Mouse (Mus musculus) forebrain, postnatal 0 days (tissue): ENCODE results near the gene Cc2d2b. TPM values are rescaled to one million over a fixed set of nuclear protein-coding genes. Genes with fewer than 3 reads are reported as not detected.
A peak's percentile ranks its signal among the peaks of the same experiment; 100 is the strongest.

ENCODE experiments used
- ATAC-seq: fragments of 200-750 bp; cut with Nextera tagmentation; 2 replicates; pipeline ENCODE4 v1.8.0; 2017; ENCODE audit warnings: mild to moderate bottlenecking, moderate library complexity
- DNase-seq: peaks from one replicate; pipeline ENCODE4 v3.0.0-alpha.2; 2015
- H3K27ac ChIP-seq: fragments of 300-500 bp; sonication (generic); 2 replicates; pipeline ENCODE4 v1.5.1; 2014; ENCODE audit warnings: low read depth, mild to moderate bottlenecking, antibody characterized with exemption, low read length, moderate library complexity, mixed read lengths
- H3K27me3 ChIP-seq: fragments of 300-500 bp; sonication (generic); 2 replicates; pipeline ENCODE4 v1.6.1; 2014; ENCODE audit warnings: mild to moderate bottlenecking, low read length, mixed read lengths; ENCODE audit not compliant: insufficient read depth
- H3K36me3 ChIP-seq: fragments of 300-500 bp; sonication (generic); 2 replicates; pipeline ENCODE4 v1.6.1; 2014; ENCODE audit warnings: mild to moderate bottlenecking, moderate library complexity; ENCODE audit not compliant: insufficient read depth
- H3K4me1 ChIP-seq: fragments of 300-500 bp; sonication (generic); 2 replicates; pipeline ENCODE4 v1.6.1; 2014; ENCODE audit warnings: antibody characterized with exemption; ENCODE audit not compliant: insufficient read depth
- H3K4me2 ChIP-seq: fragments of 300-500 bp; sonication (generic); 2 replicates; pipeline ENCODE4 v1.6.1; 2014; ENCODE audit warnings: low read depth, mild to moderate bottlenecking, moderate library complexity
- H3K4me3 ChIP-seq: fragments of 300-500 bp; sonication (generic); 2 replicates; pipeline ENCODE4 v1.5.1; 2014; ENCODE audit warnings: low read depth, low read length, mixed read lengths
- H3K9ac ChIP-seq: fragments of 300-500 bp; sonication (generic); 2 replicates; pipeline ENCODE4 v1.6.1; 2014; ENCODE audit warnings: mild to moderate bottlenecking
- H3K9me3 ChIP-seq: fragments of 300-500 bp; sonication (generic); 2 replicates; pipeline ENCODE4 v1.6.1; 2016; ENCODE audit warnings: low read length
- CTCF ChIP-seq: sonication (generic); IDR thresholded peaks from 2 replicates; pipeline ENCODE4 v1.5.1; 2016; ENCODE audit warnings: antibody characterized with exemption, control low read depth, low read depth
- WGBS: fragments of 180-500 bp; shearing (Covaris S2); extraction: QIAGEN DNeasy Blood & Tissue Kit; methylation state at CpG from one replicate; pipeline ENCODE4 v1.1.7; 2014; 5-methylcytosine and 5-hydroxymethylcytosine counted together
- polyA plus RNA-seq: library from polyadenylated mRNA; unstranded; fragments of >200 nt; fragmentation: Nextera tagmentation; extraction: Ambion mirVana; gene quantifications from 2 replicates; pipeline ENCODE4 v1.2.1, GENCODE M21; 2015
- total RNA-seq: library from RNA; depleted of rRNA; stranded (reverse); fragments of >200 nt; gene quantifications from 2 replicates; pipeline ENCODE4 v1.2.3, GENCODE M21; 2014; rRNA removed

Gene Cc2d2b
- total and polyA plus RNA-seq, 2 experiments from 2014 or later: 0.24 to 0.38 TPM

GRCm38 (mm10) chr19:40849391-40849790, 100.8 kb downstream of the Cc2d2b start:
- H3K9me3 ChIP-seq: no peaks in the 10 kb centered on the region
- H3K4me2 ChIP-seq: no peak overlapping the region
- no peak overlapping the region for H3K9ac ChIP-seq
- peaks cover 50% of the 10 kb centered on the region for H3K36me3 ChIP-seq
- no peak overlapping the region for H3K27ac ChIP-seq
- ATAC-seq (no peak), DNase-seq (no peak)
- no peaks in the 10 kb centered on the region for H3K4me1 ChIP-seq
- TF ChIP-seq CTCF: no peak
- no peak overlapping the region for H3K4me3 ChIP-seq
- WGBS: 77% methylated on average over 12 of the region's 12 CpGs
- H3K27me3 ChIP-seq: no peaks in the 10 kb centered on the region

- DNase-seq: peak; percentile 60
These were observed 111.0 kb downstream of the Cc2d2b start for GRCm38 (mm10) chr19:40859555-40859954.

GRCm38 (mm10) chr19:40868284-40868683, 119.7 kb downstream of the Cc2d2b start:
- no peaks in the 10 kb centered on the region for H3K4me1 ChIP-seq
- H3K4me2 ChIP-seq: no peak overlapping the region
- no peaks in the 10 kb centered on the region for H3K9me3 ChIP-seq
- DNase-seq: no peak
- H3K36me3 ChIP-seq: no peaks in the 10 kb centered on the region
- no peak for TF ChIP-seq CTCF
- no peak overlapping the region for H3K9ac ChIP-seq
- 42% methylated on average over 5 of the region's 5 CpGs for WGBS
- ATAC-seq: no peak
- peaks cover 10% of the 10 kb centered on the region for H3K27me3 ChIP-seq
- no peak overlapping the region for H3K27ac ChIP-seq
- H3K4me3 ChIP-seq: no peak overlapping the region

More at GRCm38 (mm10) chr19:40859555-40859954, 111.0 kb downstream of the Cc2d2b start:
- Histone ChIP-seq H3K4me1 (no peaks in the 10 kb centered on the region), H3K9me3 (no peaks in the 10 kb centered on the region), H3K27me3 (no peaks in the 10 kb centered on the region), H3K27ac (0 out of 2 replicates have a peak overlapping the region, but pooled peaks have one; percentile 29), H3K9ac (no peak overlapping the region), H3K36me3 (no peaks in the 10 kb centered on the region), H3K4me3 (no peak overlapping the region), H3K4me2 (no peak overlapping the region)
- peak; percentile 81 for ATAC-seq
- 36% methylated on average over 4 of the region's 4 CpGs for WGBS
- TF ChIP-seq CTCF: no peak

DNA sequence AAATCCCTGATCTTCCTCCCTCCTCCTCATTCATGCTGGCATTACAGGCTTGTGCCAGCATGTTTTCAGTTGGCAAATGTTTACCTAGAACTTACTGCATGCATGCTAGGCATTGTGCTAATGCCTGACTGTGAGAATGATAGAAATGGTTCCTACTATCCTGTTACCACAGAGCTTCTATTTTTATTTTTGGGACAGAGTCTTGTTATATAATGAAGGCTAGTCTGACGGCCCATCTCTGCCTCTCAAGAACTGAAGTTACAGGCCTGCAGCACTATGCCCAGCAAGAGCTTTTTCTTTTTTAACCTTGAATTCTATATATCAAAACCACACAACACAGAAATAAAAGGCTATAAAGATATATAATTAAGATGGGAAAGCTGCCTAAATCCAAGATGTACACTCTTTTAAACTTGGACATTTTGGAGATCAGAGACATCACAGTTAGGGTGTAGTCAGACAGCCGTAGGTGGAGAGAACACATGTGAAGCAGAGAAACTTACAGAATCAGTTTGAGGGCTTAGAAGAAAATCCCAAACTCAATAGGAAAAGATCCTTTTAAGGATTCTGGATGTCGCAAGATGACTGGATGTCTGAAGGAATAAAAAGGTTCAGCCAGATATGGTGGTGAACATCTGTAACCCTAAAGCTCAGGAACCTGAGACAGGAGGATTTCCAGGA, 121.0 kb downstream of the Cc2d2b start:
- Histone ChIP-seq H3K9me3 (no peaks in the 10 kb centered on the region), H3K4me1 (no peaks in the 10 kb centered on the region), H3K27ac (no peak overlapping the region), H3K9ac (no peak overlapping the region), H3K27me3 (peaks cover 11% of the 10 kb centered on the region), H3K4me3 (no peak overlapping the region), H3K36me3 (no peaks in the 10 kb centered on the region), H3K4me2 (no peak overlapping the region)
- TF ChIP-seq CTCF: no peak
- 87% methylated on average over 3 of the region's 3 CpGs for WGBS
- ATAC-seq: no peak
- no peak for DNase-seq

GRCm38 (mm10) chr19:40872955-40873665, 124.6 kb downstream of the Cc2d2b start:
- Histone ChIP-seq H3K9ac (peak overlapping the region; percentile 63), H3K36me3 (no peaks in the 10 kb centered on the region), H3K27ac (peak overlapping the region; percentile 87), H3K4me2 (peak overlapping the region; percentile 76), H3K27me3 (peaks cover 36% of the 10 kb centered on the region), H3K4me3 (peak overlapping the region; percentile 56), H3K9me3 (no peaks in the 10 kb centered on the region), H3K4me1 (no peaks in the 10 kb centered on the region)
- ATAC-seq (peak; percentile 99), DNase-seq (peak; percentile 99)
- TF ChIP-seq CTCF: peak; percentile 74
- WGBS: 2% methylated on average over 51 of the region's 51 CpGs

Other genes starting within 250 kb of the Cc2d2b start
- gene Sorbs1, start 235.0 kb upstream of the Cc2d2b start, total RNA-seq: 51.8 and 54.4 TPM in 2 replicates
- 46.8 and 74.9 TPM in 2 replicates for gene Sorbs1, start 235.0 kb upstream of the Cc2d2b start, polyA plus RNA-seq
- 57.0 and 72.5 TPM in 2 replicates for gene Aldh18a1, start 160.3 kb upstream of the Cc2d2b start, total RNA-seq
- 32.6 and 37.9 TPM in 2 replicates for gene Aldh18a1, start 160.3 kb upstream of the Cc2d2b start, polyA plus RNA-seq
- gene Tctn3, start 136.5 kb upstream of the Cc2d2b start, total RNA-seq: 25.6 and 28.0 TPM in 2 replicates
- 12.3 and 15.1 TPM in 2 replicates for gene Tctn3, start 136.5 kb upstream of the Cc2d2b start, polyA plus RNA-seq
- 6.3 and 12.5 TPM in 2 replicates for gene Entpd1, start 136.4 kb upstream of the Cc2d2b start, total RNA-seq
- 5.1 and 6.1 TPM in 2 replicates for gene Entpd1, start 136.4 kb upstream of the Cc2d2b start, polyA plus RNA-seq
- 10.5 and 12.1 TPM in 2 replicates for gene Ccnj, start 82.5 kb downstream of the Cc2d2b start, total RNA-seq
- 8.7 and 9.2 TPM in 2 replicates for gene Ccnj, start 82.5 kb downstream of the Cc2d2b start, polyA plus RNA-seq
- gene Zfp518a, start 146.0 kb downstream of the Cc2d2b start, total RNA-seq: 13.2 and 18.4 TPM in 2 replicates
- 1.5 and 2.3 TPM in 2 replicates for gene Zfp518a, start 146.0 kb downstream of the Cc2d2b start, polyA plus RNA-seq
- 0.08 and 1.1 TPM in 2 replicates for gene Blnk, start 245.8 kb downstream of the Cc2d2b start, total RNA-seq
- gene Blnk, start 245.8 kb downstream of the Cc2d2b start, polyA plus RNA-seq: 1.2 and 1.8 TPM in 2 replicates